Mouse (Mus musculus) Patski (cell line): ENCODE measurements around the gene Prdx5. TPM values are rescaled to one million over a fixed set of nuclear protein-coding genes. Genes with fewer than 3 reads are reported as not detected.
"Not testable (repeated sequence)": the region's sequence is repeated elsewhere in the genome, so short reads cannot be mapped to it uniquely, and the experiment has no call there.

Experiments
- ATAC-seq: fragments of 100-300 bp; one replicate; pipeline ENCODE4 v1.8.0; 2021
- CTCF ChIA-PET: fragments of 350-600 bp; sonication (Branson Sonifier 250); formaldehyde crosslinking; loops from one replicate; lab custom pipeline; 2022; ENCODE audit warnings: inconsistent platforms; lab: Charles Lee
- POLR2A ChIA-PET: fragments of 350-600 bp; sonication (Branson Sonifier 250); formaldehyde crosslinking; loops from one replicate; lab custom pipeline; 2022; ENCODE audit warnings: antibody characterized with exemption, inconsistent platforms; lab: Charles Lee
- DNase-seq: peaks from one replicate; pipeline ENCODE4 v3.0.0-alpha.2; 2011; ENCODE audit warnings: low read depth, low spot score
- H3K27me3 ChIP-seq: fragments of 371-371 bp; one replicate; pipeline ENCODE4 v1.5.1; 2021
- CTCF ChIP-seq: fragments of 100-300 bp; IDR thresholded peaks from one replicate; pipeline ENCODE4 v1.5.1; 2021
- in situ Hi-C: fragments of 300-500 bp; cut with MboI; formaldehyde crosslinking; loops from 3 replicates; pipeline ENCODE4 v1.11.1; 2018; ENCODE audit warnings: low pct_unique_long_range_greater_than_20kb, mixed read lengths
- polyA plus RNA-seq: library from polyadenylated mRNA; unstranded; gene quantifications from one replicate; pipeline ENCODE4 v1.2.3, GENCODE M21; 2021

Prdx5 gene
- polyA plus RNA-seq, 1 experiment from 2014 or later = 557 TPM

GRCm38 (mm10) chr19:6904846-6905245 lies 5.1 kb downstream of the Prdx5 start:
- no peak for TF ChIP-seq CTCF
- H3K27me3 ChIP-seq = no peaks in the 10 kb centered on the region
- in situ Hi-C loops = no loop called here
- CTCF ChIA-PET = no interaction called here
- POLR2A ChIA-PET = no interaction called here
- ATAC-seq (no peak), DNase-seq (no peak)

- peak; percentile 50 for ATAC-seq
- POLR2A ChIA-PET = no interaction called here
- CTCF ChIA-PET = no interaction called here
- TF ChIP-seq CTCF = no peak
- DNase-seq = no peak
- H3K27me3 ChIP-seq = no peaks in the 10 kb centered on the region
- in situ Hi-C loops = no loop called here
These were observed 6.9 kb downstream of the Prdx5 start for GRCm38 (mm10) chr19:6903031-6903430.

DNA sequence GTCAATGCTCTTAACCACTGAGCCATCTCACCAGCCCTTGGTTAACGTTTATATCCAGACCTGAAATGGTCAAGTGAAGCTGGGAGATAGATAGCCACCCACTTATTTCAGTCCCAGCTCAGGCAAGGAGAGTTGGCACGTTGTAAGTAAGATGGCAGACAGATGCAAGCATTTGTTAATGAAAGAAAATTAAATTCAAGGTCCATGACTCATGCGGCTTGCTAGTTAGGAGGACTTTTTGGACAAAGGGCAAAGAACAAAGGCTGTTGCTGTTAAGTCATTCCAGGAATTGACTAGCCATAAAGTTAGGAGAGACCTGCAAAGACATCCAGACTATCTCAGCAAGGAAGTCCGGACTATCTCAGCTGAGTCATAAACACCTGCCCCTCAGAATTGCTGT lies 10.3 kb downstream of the Prdx5 start:
- no peak for ATAC-seq
- TF ChIP-seq CTCF = no peak
- no peaks in the 10 kb centered on the region for H3K27me3 ChIP-seq
- in situ Hi-C loops = no loop called here
- no peak for DNase-seq
- CTCF ChIA-PET = interaction anchor here (1.1 to 2.1 kb wide), 2 partner anchors 22 to 43 kb away, joined by 3 to 5 read pairs; no protein-coding TSS in a partner anchor
- POLR2A ChIA-PET = no interaction called here

GRCm38 (mm10) chr19:6895608-6896305 lies 14.1 kb downstream of the Prdx5 start:
- POLR2A ChIA-PET, in situ Hi-C loops: not testable (repeated sequence)

GRCm38 (mm10) chr19:6893731-6894451 lies 16.0 kb downstream of the Prdx5 start:
- TF ChIP-seq CTCF = no peak
- DNase-seq (no peak), ATAC-seq (no peak)
- peaks cover 6% of the 10 kb centered on the region for H3K27me3 ChIP-seq
- ChIA-PET POLR2A (no interaction called here), CTCF (no interaction called here)
- in situ Hi-C loops = no loop called here

More at GRCm38 (mm10) chr19:6895608-6896305, 14.1 kb downstream of the Prdx5 start:
- not testable (repeated sequence) for ATAC-seq, H3K27me3 ChIP-seq, DNase-seq
- CTCF ChIA-PET = interaction anchor here (0.8 kb wide), 1 partner anchor 17 kb away, joined by 3 read pairs; no protein-coding TSS in a partner anchor

DNA sequence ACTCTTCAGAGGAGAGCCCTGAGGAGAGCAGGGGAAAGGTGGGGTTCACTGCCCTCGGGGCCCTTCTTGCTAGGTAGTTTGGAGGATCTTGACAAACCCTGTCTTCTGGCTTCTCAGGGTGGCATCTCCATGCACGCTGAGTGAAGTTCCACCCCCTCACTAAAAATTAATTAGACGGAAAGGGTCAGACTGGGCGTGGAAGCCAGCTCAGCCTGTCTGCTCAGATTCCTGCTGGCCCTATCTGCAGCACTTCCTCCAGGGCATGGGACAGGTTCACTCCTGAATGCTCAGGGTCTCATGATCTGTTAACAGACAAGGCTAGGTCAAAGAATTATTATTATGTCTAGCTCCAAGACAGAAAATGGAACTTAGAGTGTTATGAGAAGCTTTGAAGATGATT lies 17.4 kb downstream of the Prdx5 start:
- H3K27me3 ChIP-seq = peaks cover 9% of the 10 kb centered on the region
- in situ Hi-C loops = no loop called here
- POLR2A ChIA-PET = no interaction called here
- DNase-seq (no peak), ATAC-seq (no peak)
- CTCF ChIA-PET = interaction anchor here (2.6 kb wide), 1 partner anchor 15 kb away, joined by 9 read pairs; no protein-coding TSS in a partner anchor
- no peak for TF ChIP-seq CTCF

- ChIA-PET POLR2A (interaction anchor here (1.2 kb wide), 1 partner anchor 31 kb away, joined by 3 read pairs; the partner anchor contains the start of gene Trmt112), CTCF (interaction anchor here (0.7 to 2.4 kb wide), 4 partner anchors 10 to 47 kb away, joined by 3 to 9 read pairs (median 4); no protein-coding TSS in a partner anchor)
- in situ Hi-C loops = no loop called here
- no peak for ATAC-seq
- TF ChIP-seq CTCF = no peak
- no peak for DNase-seq
- H3K27me3 ChIP-seq = no peaks in the 10 kb centered on the region
These were observed 31.9 kb downstream of the Prdx5 start for GRCm38 (mm10) chr19:6877965-6878364.

- in situ Hi-C loops = no loop called here
- ChIA-PET POLR2A (no interaction called here), CTCF (interaction anchor here (1.1 to 2.2 kb wide), 4 partner anchors 9 to 48 kb away, joined by 3 to 9 read pairs (median 4); no protein-coding TSS in a partner anchor)
- ATAC-seq (no peak), DNase-seq (peak; percentile 33)
- TF ChIP-seq CTCF = no peak
- H3K27me3 ChIP-seq = no peaks in the 10 kb centered on the region
These were observed 33.1 kb downstream of the Prdx5 start for GRCm38 (mm10) chr19:6876799-6877198.

DNA sequence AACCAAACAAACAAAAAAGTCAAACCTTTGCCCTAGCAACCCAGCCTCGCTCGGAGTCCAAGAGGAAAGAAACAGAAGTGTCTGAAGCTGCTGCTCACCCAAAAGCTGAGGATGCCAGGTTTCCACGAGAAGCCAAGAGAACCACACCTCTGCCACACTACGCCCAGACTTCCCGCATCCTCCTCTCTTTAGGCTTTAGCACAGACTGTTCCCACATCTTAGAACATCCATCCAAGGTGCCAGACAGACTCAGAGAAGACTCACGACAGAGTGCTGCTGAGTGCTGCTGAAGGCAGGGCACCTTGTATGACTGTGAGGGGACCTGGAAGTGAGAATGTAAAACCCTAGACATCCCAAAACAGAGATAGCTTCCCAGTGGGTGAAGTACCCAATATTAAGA lies 34.1 kb downstream of the Prdx5 start:
- CTCF ChIA-PET = interaction anchor here (1.4 kb wide), 1 partner anchor 10 kb away, joined by 4 read pairs; no protein-coding TSS in a partner anchor
- H3K27me3 ChIP-seq = no peaks in the 10 kb centered on the region
- DNase-seq = no peak
- POLR2A ChIA-PET = no interaction called here
- TF ChIP-seq CTCF = no peak
- in situ Hi-C loops = no loop called here
- ATAC-seq = no peak

- in situ Hi-C loops = no loop called here
- CTCF ChIA-PET = interaction anchor here (1.1 kb wide), 1 partner anchor 17 kb away, joined by 3 read pairs; no protein-coding TSS in a partner anchor
- ATAC-seq (no peak), DNase-seq (no peak)
- POLR2A ChIA-PET = no interaction called here
- peak; percentile 24 for TF ChIP-seq CTCF
- no peaks in the 10 kb centered on the region for H3K27me3 ChIP-seq
These were observed 35.6 kb downstream of the Prdx5 start for GRCm38 (mm10) chr19:6874257-6874656.
